Mouse (Mus musculus) olfactory bulb, adult 2 months (tissue): ENCODE measurements around the gene Itm2c. TPM values are rescaled to one million over a fixed set of nuclear protein-coding genes. Genes with fewer than 3 reads are reported as not detected.

Experiments
- H3K27ac ChIP-seq: fragments of 200-500 bp; 2 replicates; pipeline ENCODE4 v1.5.1; 2012; ENCODE audit warnings: low read depth, low read length; ENCODE audit not compliant: insufficient read depth
- H3K4me1 ChIP-seq: fragments of 200-500 bp; 2 replicates; pipeline ENCODE4 v1.6.1; 2012; ENCODE audit warnings: low read length; ENCODE audit not compliant: control insufficient read depth, insufficient read depth
- H3K4me3 ChIP-seq: fragments of 200-500 bp; 2 replicates; pipeline ENCODE4 v1.5.1; 2012; ENCODE audit warnings: mild to moderate bottlenecking, low read depth, low read length, moderate library complexity; ENCODE audit not compliant: insufficient read depth
- CTCF ChIP-seq: fragments of 200-500 bp; IDR thresholded peaks from 2 replicates; pipeline ENCODE4 v1.5.1; 2012; ENCODE audit warnings: low read depth, mild to moderate bottlenecking, low read length, moderate library complexity; ENCODE audit not compliant: insufficient read depth
- POLR2A ChIP-seq: fragments of 200-500 bp; IDR thresholded peaks from 2 replicates; pipeline ENCODE4 v1.6.1; 2012; ENCODE audit warnings: mild to moderate bottlenecking, low read depth, low read length, moderate library complexity; ENCODE audit not compliant: insufficient read depth
- WGBS: fragments of 180-500 bp; shearing (Covaris S2); methylation state at CpG from one replicate; pipeline ENCODE4 v1.1.7; 2018; 5-methylcytosine and 5-hydroxymethylcytosine counted together
- polyA plus RNA-seq: library from polyadenylated mRNA; stranded (reverse); fragments of >200 nt; gene quantifications from 2 replicates; pipeline ENCODE4 v1.2.4, GENCODE M21; 2012; ENCODE audit warnings: low replicate concordance; ENCODE audit not compliant: missing spikeins, insufficient read depth, insufficient read length

Itm2c gene
- polyA plus RNA-seq, 1 experiment = not detected

DNA sequence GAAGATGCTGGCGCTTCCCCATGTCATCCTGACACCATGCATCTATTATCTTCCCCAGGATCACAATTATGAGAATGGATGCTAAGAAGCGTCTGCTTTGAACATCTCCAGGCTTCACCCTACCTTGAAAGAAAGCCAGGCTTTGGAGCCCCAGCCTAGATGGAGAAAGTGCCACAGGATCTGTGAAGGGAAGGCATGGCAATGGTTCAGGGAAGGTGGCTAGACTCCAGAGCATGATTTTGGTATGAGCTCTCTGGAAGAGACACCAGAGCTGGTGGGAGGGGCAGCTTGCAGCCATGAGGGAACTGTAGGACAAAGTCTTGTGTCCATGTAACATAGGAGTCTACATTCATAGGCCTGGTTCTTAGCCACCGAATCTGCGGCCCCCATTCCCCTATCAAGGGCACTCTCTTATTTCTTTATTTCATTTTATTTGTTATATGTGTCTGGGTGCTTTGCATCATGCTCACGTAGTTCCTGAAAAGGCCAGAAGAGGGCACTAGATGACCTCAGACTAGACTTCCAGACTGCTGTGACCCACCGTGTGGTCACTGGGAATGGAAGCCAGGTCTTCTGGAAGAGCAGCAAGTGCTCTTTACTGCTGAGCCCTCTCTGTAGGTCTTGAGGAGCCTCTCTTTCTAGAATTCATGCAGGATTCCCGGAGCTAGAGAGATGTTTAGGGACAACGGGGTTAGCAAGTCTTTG, 41.2 kb downstream of the Itm2c start:
- TF ChIP-seq CTCF (0 out of 2 replicates have a peak, but pooled peaks have one; percentile 32), POLR2A (no peak)
- no peak overlapping the region for H3K4me3 ChIP-seq
- 59% methylated on average over 8 of the region's 8 CpGs for WGBS
- H3K4me1 ChIP-seq = peaks cover 60% of the 10 kb centered on the region
- H3K27ac ChIP-seq = 0 out of 2 replicates have a peak overlapping the region, but pooled peaks have one; percentile 22

DNA sequence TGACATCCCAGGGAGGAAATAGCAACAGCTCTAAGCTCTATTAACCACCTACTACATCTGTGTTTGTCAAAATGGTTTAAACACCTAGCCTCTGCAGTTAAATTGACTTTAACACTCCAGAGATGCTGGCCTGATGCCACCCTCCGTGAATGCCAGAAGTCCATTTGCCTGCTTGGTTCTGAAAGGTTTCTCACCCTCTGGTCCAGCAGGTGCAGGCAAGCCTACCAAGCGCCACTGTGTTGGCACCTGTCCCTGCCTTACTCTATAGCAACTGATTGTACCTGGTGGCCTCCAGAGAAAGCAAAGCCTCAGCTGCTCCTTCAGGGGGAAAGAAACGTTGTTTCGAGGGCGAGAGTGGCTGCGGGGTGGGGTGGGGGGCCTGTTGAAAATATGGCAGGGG, 42.2 kb downstream of the Itm2c start:
- TF ChIP-seq POLR2A (no peak), CTCF (no peak)
- 73% methylated on average over 6 of the region's 6 CpGs for WGBS
- H3K4me3 ChIP-seq = no peak overlapping the region

DNA sequence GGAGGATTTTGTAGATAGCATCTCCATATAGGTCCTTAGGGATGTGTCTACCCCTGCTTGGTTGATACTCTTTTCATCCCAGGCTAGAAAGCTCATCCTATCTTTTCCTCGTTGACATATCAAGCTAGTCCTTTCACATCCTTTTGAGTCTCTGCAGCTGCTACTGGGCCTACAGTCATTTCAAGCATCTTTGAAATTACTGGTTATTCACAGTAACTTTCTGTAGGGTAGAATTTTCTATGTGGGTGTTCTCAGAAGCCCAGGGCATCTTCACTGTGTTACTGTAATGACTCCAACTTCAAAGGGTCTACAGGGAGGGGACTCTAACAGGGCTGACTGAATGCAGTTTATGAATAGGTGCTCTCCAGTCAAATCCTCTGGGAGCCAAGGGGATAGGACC, 43.2 kb downstream of the Itm2c start:
- H3K4me3 ChIP-seq = no peak overlapping the region
- peak overlapping the region; percentile 87 for H3K27ac ChIP-seq
- WGBS = 41% methylated on average over 1 of the region's 1 CpGs
- peaks cover 48% of the 10 kb centered on the region for H3K4me1 ChIP-seq
- no peak for TF ChIP-seq CTCF
- TF ChIP-seq POLR2A = no peak

More for the DNA sequence above, 42.2 kb downstream of the Itm2c start:
- Histone ChIP-seq H3K4me1 (peaks cover 54% of the 10 kb centered on the region), H3K27ac (no peak overlapping the region)

DNA sequence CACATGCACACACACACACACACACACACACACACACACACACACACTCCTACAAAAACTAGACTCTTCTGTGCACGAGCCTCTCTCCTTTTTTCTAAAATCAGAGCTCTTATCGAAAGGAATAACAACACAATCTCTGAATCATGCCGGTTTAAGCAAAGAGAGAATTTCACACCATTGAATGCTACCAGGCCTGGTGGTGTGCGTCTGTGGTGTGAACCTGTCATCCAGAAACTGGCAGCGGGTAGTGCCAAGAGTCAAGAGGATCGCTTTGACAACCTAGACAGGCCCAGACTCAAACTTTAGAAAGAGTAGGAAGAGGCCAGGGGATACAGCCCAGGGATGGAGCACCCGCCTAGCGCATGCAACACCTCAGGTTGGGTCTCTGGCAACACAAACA, 48.2 kb downstream of the Itm2c start:
- no peak overlapping the region for H3K27ac ChIP-seq
- TF ChIP-seq CTCF (no peak), POLR2A (no peak)
- H3K4me3 ChIP-seq = no peak overlapping the region
- H3K4me1 ChIP-seq = peaks cover 17% of the 10 kb centered on the region
- WGBS = 73% methylated on average over 8 of the region's 8 CpGs

DNA sequence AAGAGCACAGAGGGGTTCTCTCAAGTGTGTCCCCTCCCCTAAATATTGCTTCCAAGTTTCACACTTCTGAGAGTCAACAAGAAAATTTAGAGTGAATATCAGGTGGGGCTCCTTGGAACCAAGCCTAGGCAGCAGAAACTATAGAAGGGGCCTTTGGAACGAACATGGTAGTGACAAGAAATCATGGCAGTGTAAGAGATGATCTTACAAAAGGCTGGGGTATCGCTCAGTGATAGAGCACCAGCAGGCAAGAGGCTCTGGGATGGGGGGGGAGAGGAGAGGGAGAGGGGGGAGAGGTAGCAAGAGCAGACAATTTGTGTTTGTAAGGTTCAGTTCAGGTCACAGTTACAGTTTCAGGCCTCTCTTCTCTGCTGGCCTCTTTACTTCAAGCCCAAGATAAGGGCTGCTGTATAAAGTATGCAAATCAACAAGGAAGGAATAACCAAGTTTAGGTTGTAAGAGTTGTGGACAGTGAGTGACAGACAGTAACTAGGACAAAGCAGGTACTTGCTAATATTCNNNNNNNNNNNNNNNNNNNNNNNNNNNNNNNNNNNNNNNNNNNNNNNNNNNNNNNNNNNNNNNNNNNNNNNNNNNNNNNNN, 55.1 kb downstream of the Itm2c start:
- Histone ChIP-seq H3K4me1 (no peaks in the 10 kb centered on the region), H3K4me3 (no peak overlapping the region), H3K27ac (no peak overlapping the region)
- 87% methylated on average over 2 of the region's 2 CpGs for WGBS
- TF ChIP-seq CTCF = no peak
- TF ChIP-seq POLR2A = no peak

DNA sequence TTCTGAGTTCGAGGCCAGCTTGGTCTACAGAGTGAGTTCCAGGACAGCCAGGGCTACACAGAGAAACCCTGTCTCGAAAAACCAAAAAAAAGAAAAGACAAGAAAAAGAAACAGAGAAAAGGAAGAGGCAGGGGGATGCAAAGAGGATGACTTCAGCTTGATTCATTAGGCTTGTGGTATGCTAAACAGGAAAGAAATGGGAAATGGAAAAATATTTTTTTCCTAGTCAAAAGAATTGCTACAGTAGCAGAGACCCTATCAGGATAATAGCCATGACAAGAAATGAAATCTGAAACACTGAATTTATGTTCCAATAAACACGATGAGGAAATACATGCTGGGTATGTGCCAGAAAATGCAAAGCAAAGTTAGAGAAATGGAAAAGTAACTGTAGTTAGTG, 61.1 kb downstream of the Itm2c start:
- Histone ChIP-seq H3K4me3 (no peak overlapping the region), H3K4me1 (peaks cover 17% of the 10 kb centered on the region), H3K27ac (no peak overlapping the region)
- 86% methylated on average over 3 of the region's 3 CpGs for WGBS
- no peak for TF ChIP-seq POLR2A
- TF ChIP-seq CTCF = no peak

DNA sequence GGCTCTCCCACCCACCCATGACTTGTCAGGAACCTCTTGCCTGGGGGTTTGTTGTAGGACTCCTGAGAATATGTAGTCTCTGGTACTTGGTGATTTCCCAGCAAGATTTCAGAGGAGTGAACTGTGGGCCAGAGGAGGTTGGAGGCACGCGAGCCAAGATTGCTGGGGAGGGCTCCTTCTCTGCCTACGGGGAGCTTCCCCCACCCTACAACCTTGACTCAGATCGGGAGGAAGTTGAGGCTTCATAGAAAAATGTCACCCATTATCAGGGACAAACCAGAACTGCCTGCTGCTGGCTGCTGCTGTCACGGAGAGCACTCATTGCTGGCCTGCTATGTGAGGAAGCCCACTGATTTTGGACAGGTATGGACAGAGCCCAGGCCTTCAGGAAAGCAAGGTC, 63.2 kb downstream of the Itm2c start:
- Histone ChIP-seq H3K27ac (no peak overlapping the region), H3K4me1 (peaks cover 20% of the 10 kb centered on the region), H3K4me3 (no peak overlapping the region)
- 71% methylated on average over 5 of the region's 5 CpGs for WGBS
- TF ChIP-seq POLR2A (no peak), CTCF (no peak)

DNA sequence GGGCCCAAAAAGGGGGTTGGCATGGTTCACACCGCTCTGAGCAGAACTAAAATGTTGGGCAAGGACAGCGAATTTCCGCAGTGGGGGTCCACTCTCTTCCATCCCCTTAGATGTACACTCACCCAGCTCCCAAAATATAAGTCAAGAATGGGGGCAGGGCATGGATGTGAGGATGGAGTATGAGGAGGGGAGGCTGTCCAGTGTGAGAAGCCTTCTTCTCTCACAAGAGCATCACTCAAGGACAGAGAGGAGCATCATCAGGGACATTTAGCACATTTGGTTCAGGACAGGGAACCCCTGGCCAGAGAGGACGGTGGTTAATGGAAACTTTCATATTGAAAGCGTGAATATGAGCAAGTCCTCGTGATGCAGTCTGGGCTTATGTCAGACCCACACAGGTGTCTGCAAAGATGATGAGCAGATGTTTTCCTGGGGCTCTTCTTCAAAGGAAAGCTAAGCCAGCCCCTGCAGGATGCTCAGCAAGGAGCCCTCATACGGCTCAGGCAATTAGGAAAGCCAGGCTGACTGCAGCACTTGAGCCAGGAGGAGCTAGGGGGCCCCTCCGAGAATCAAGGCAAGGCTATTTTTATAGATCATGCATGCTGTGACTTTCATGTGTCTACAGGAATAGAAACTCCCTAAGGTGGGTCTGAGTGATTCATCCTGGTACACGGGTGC, 64.0 kb downstream of the Itm2c start:
- WGBS = 50% methylated on average over 9 of the region's 9 CpGs
- H3K27ac ChIP-seq = no peak overlapping the region
- TF ChIP-seq POLR2A (no peak), CTCF (no peak)
- H3K4me3 ChIP-seq = no peak overlapping the region
- peaks cover 20% of the 10 kb centered on the region for H3K4me1 ChIP-seq

Other genes with a start within 250 kb of the Itm2c start
- gene Sp100, start 244.3 kb upstream of the Itm2c start, polyA plus RNA-seq = 182 TPM in 1 of 2 replicates, not detected in the other
- not detected in 2 replicates for gene A630001G21Rik, start 115.6 kb upstream of the Itm2c start, polyA plus RNA-seq
- 256 TPM in 1 of 2 replicates, not detected in the other for gene Cab39, start 100.8 kb upstream of the Itm2c start, polyA plus RNA-seq
- gene 4933407L21Rik, start 34.2 kb downstream of the Itm2c start, polyA plus RNA-seq = not detected in 2 replicates
- not detected in 2 replicates for gene Gpr55, start 66.7 kb downstream of the Itm2c start, polyA plus RNA-seq
- not detected in 2 replicates for gene Spata3, start 122.5 kb downstream of the Itm2c start, polyA plus RNA-seq
- not detected in 2 replicates for gene 2810459M11Rik, start 151.6 kb downstream of the Itm2c start, polyA plus RNA-seq
- gene Psmd1, start 170.1 kb downstream of the Itm2c start, polyA plus RNA-seq = 97.9 TPM in 1 of 2 replicates, not detected in the other
- gene Htr2b, start 217.7 kb downstream of the Itm2c start, polyA plus RNA-seq = not detected in 2 replicates
- gene Gm21972, start 239.4 kb downstream of the Itm2c start, polyA plus RNA-seq = not detected in 2 replicates